In the genomic region with DNA sequence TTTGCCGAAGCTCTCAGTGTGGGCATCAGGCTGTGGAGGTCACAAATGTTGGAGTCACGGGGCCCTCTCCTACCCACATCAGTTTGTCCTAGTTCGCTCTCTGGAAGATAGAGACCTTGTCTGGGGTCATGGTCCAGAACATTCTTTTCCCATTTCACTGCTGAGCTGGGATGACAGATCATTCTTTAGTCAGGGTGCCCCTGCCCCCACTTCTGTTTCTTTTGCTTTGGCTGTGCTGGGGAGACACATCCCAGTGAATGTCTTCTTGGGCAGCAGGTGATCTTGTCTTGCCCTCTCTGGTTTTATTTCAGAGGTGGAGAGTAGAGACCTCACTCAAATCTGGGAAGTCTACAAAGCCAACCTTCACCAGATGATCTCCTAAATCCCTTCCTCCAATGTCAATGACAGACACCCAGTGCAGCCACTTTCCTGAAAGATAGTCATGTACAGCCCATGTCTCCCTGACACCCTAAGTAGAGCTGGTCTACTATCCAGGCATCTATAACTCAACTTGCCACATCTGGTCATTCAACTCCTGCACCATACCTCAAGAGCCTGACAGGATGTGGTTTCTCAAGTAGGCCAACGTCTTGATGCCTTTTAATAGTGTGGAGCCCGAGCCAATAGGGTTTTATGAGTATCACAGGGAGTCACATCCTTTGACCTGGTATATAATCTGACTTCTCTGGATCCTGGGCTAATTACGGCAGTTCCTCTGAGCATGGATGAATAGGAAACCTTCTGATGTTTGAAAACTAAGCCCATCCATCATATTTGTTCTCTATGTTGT, we compare ENCODE assay signal across 10 mouse cellular contexts. TPM values are rescaled to one million over a fixed set of nuclear protein-coding genes. Genes with fewer than 3 reads are reported as not detected.
A peak's percentile ranks its signal among the peaks of the same experiment; 100 is the strongest.
DNase-seq lines count a peak whose midpoint lies in the region; ATAC-seq and TF ChIP-seq lines count a peak whose summit lies in the region.
"Had no signal": no experiment of that assay in that cellular context is flagged by ENCODE, and none has a peak within 500 bp of the region (broad histone marks: within the 10 kb centered on the region; RNA-seq: fewer than 3 reads in every experiment).

No protein-coding gene starts in this region.

- WGBS in hindbrain, embryonic 13.5 days, result 83% methylated on average over 6 of the region's 6 CpGs
- 87% methylated on average over 6 of the region's 6 CpGs for WGBS in hindbrain, embryonic 10.5 days
- 73% methylated on average over 6 of the region's 6 CpGs for WGBS in intestine, embryonic 16.5 days

- no peak for ATAC-seq in hindbrain, embryonic 13.5 days (ENCODE audit: low FRiP score)
- ATAC-seq in intestine, embryonic 16.5 days, result no peak

- H3K4me1 ChIP-seq in hindbrain, embryonic 13.5 days (replicated peaks), result peaks cover 39% of the 10 kb centered on the region
- peaks cover 38% of the 10 kb centered on the region for H3K4me1 ChIP-seq in hindbrain, embryonic 10.5 days (replicated peaks)
- peaks cover 46% of the 10 kb centered on the region for H3K4me1 ChIP-seq in intestine, embryonic 16.5 days (ENCODE audit: control insufficient read depth, insufficient read depth, low read length)

- TF ChIP-seq CTCF in gastrocnemius, adult 2 months (IDR thresholded peaks at IDR 0.05), result no peak

- peak overlapping the region; percentile 69 for H3K4me2 ChIP-seq in hindbrain, embryonic 13.5 days
- peak overlapping the region; percentile 68 for H3K4me2 ChIP-seq in intestine, embryonic 16.5 days (ENCODE audit: low read depth, low read length)

- H3K27me3 ChIP-seq in hindbrain, embryonic 13.5 days, result peaks cover 31% of the 10 kb centered on the region
- peaks cover 62% of the 10 kb centered on the region for H3K27me3 ChIP-seq in hindbrain, embryonic 10.5 days (ENCODE audit: insufficient read depth, poor library complexity, severe bottlenecking)
- H3K27me3 ChIP-seq in intestine, embryonic 16.5 days (replicated peaks; ENCODE audit: control insufficient read depth, insufficient read depth, low read length), result no peaks in the 10 kb centered on the region

- no peak overlapping the region for H3K27ac ChIP-seq in hindbrain, embryonic 13.5 days
- no peak overlapping the region for H3K27ac ChIP-seq in hindbrain, embryonic 10.5 days
- peak overlapping the region; percentile 96 for H3K27ac ChIP-seq in intestine, embryonic 16.5 days (ENCODE audit: low read length)
- no peak overlapping the region for H3K27ac ChIP-seq in gastrocnemius, adult 2 months
- H3K27ac ChIP-seq: macrophage had no signal

- H3K9me3 ChIP-seq in hindbrain, embryonic 13.5 days, result no peaks in the 10 kb centered on the region
- H3K9me3 ChIP-seq in hindbrain, embryonic 10.5 days, result no peaks in the 10 kb centered on the region
- H3K9me3 ChIP-seq in intestine, embryonic 16.5 days (ENCODE audit: control insufficient read depth, low read length), result no peaks in the 10 kb centered on the region
- H3K9me3 ChIP-seq: heart, embryonic 10.5 days had no signal

- DNase-seq in hindbrain, embryonic 10.5 days (ENCODE audit: low spot score), result no peak
- peak; percentile 22 for DNase-seq in thymus, postnatal 0 days (ENCODE audit: low spot score)
- no peak for DNase-seq in thymus, postnatal 14 days
- no peak for DNase-seq in gastrocnemius, adult 2 months
- no peak for DNase-seq in thymus, postnatal 10 days (ENCODE audit: low spot score in 2 of 2)
- no peak for DNase-seq in layer of hippocampus, postnatal 10 days (ENCODE audit: low spot score in 2 of 2)

- no peak overlapping the region for H3K9ac ChIP-seq in hindbrain, embryonic 13.5 days
- peak overlapping the region; percentile 61 for H3K9ac ChIP-seq in intestine, embryonic 16.5 days (ENCODE audit: low read depth, low read length)

- no peak overlapping the region for H3K4me3 ChIP-seq in hindbrain, embryonic 13.5 days
- H3K4me3 ChIP-seq in hindbrain, embryonic 10.5 days, result no peak overlapping the region
- H3K4me3 ChIP-seq in intestine, embryonic 16.5 days (ENCODE audit: low read length), result peak overlapping the region; percentile 45
- H3K4me3 ChIP-seq in gastrocnemius, adult 2 months, result no peak overlapping the region

- H3K36me3 ChIP-seq in hindbrain, embryonic 13.5 days, result no peaks in the 10 kb centered on the region
- H3K36me3 ChIP-seq in hindbrain, embryonic 10.5 days, result no peaks in the 10 kb centered on the region
- H3K36me3 ChIP-seq in intestine, embryonic 16.5 days (ENCODE audit: control insufficient read depth, insufficient read depth, low read length), result no peaks in the 10 kb centered on the region
- H3K36me3 ChIP-seq: heart, embryonic 10.5 days had no signal

- intact Hi-C loops in gastrocnemius, adult 2 months (cut with DNase I), result no loop called here

RNA-seq across cellular contexts. Expression of gene Gm5148, which starts 0.9 kb away (rescaled TPM):
- polyA plus RNA-seq in hindbrain, embryonic 13.5 days (2015; fragmentation: Nextera tagmentation; extraction: Ambion mirVana), result 8.5 and 10.7 TPM in 2 replicates
- 3.2 and 3.4 TPM in 2 replicates for polyA plus RNA-seq in hindbrain, embryonic 10.5 days (2016; fragmentation: Nextera tagmentation; extraction: Ambion mirVana)
- polyA plus RNA-seq in thymus, postnatal 0 days (2015; fragmentation: Nextera tagmentation; extraction: Ambion mirVana), result 6.0 and 6.1 TPM in 2 replicates
- polyA plus RNA-seq in intestine, embryonic 16.5 days (2015; fragmentation: Nextera tagmentation; extraction: Ambion mirVana), result 4.0 and 5.9 TPM in 2 replicates
- under 1 TPM in 1 of 2 experiments, not detected in 1; 0.25 TPM for total RNA-seq in gastrocnemius, adult 2 months (2021)
- total RNA-seq in layer of hippocampus, postnatal 10 days (2021), result 1 to 10 TPM; 2.1 to 2.5 TPM
